Mouse (Mus musculus) hindbrain, embryonic 15.5 days (tissue): Measurements from ENCODE around the gene Wbp2. TPM values are rescaled to one million over a fixed set of nuclear protein-coding genes. Genes with fewer than 3 reads are reported as not detected.

Experiments used
- ATAC-seq: fragments of 200-750 bp; cut with Nextera tagmentation; 2 replicates; pipeline ENCODE4 v1.8.0; 2017; ENCODE audit warnings: low read depth, moderate number of reproducible peaks, moderate TSS enrichment; ENCODE audit not compliant: low FRiP score
- H3K27ac ChIP-seq: fragments of 300-500 bp; sonication (generic); replicated peaks from 2 replicates; pipeline ENCODE4 v1.5.1; 2015; ENCODE audit warnings: mild to moderate bottlenecking, inconsistent platforms
- H3K27me3 ChIP-seq: fragments of 300-500 bp; sonication (generic); 2 replicates; pipeline ENCODE4 v1.6.1; 2015; ENCODE audit warnings: control low read depth, inconsistent platforms
- H3K36me3 ChIP-seq: fragments of 300-500 bp; sonication (generic); 2 replicates; pipeline ENCODE4 v1.6.1; 2015; ENCODE audit warnings: control low read depth, inconsistent platforms
- H3K4me1 ChIP-seq: fragments of 300-500 bp; sonication (generic); replicated peaks from 2 replicates; pipeline ENCODE4 v1.6.1; 2015; ENCODE audit warnings: control low read depth, inconsistent platforms
- H3K4me2 ChIP-seq: fragments of 300-500 bp; sonication (generic); 2 replicates; pipeline ENCODE4 v1.6.1; 2015; ENCODE audit warnings: moderate library complexity, mild to moderate bottlenecking, inconsistent platforms
- H3K4me3 ChIP-seq: fragments of 300-500 bp; sonication (generic); 2 replicates; pipeline ENCODE4 v1.5.1; 2015; ENCODE audit warnings: mild to moderate bottlenecking, inconsistent platforms
- H3K9ac ChIP-seq: fragments of 300-500 bp; sonication (generic); 2 replicates; pipeline ENCODE4 v1.6.1; 2015; ENCODE audit warnings: inconsistent platforms
- H3K9me3 ChIP-seq: fragments of 300-500 bp; sonication (generic); 2 replicates; pipeline ENCODE4 v1.6.1; 2016; ENCODE audit warnings: control low read depth, inconsistent platforms
- WGBS: fragments of 180-500 bp; shearing (Covaris S2); methylation state at CpG from one replicate; pipeline ENCODE4 v1.1.7; 2015; 5-methylcytosine and 5-hydroxymethylcytosine counted together
- polyA plus RNA-seq: library from polyadenylated mRNA; unstranded; fragments of >200 nt; fragmentation: Nextera tagmentation; extraction: Ambion mirVana; gene quantifications from 2 replicates; pipeline ENCODE4 v1.2.1, GENCODE M21; 2015

The Wbp2 gene
- polyA plus RNA-seq, 1 experiment from 2014 or later, result 196 TPM

DNA sequence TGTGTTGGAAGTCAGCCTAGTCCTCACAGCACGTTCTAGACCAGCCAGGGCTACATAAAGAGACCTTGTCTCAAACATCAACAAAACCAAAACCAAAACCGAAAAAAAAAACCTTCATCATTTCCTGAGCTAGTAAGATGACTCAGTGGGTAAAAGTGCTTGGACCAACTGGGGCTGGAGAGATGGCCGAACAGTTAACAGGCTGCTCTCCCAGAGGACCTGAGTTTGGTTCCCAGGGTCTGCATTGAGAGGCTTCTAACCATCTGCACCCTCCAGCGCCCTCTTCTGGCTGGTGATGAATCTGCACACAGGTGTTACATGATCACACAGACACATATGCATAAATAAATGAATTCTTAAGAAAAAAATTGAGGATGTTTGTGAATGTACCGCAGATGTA is 15.3 kb downstream of the Wbp2 start:
- WGBS, result 70% methylated on average over 5 of the region's 5 CpGs
- H3K27me3 ChIP-seq, result no peaks in the 10 kb centered on the region
- H3K27ac ChIP-seq, result no peak overlapping the region
- H3K9me3 ChIP-seq, result no peaks in the 10 kb centered on the region
- no peak for ATAC-seq
- H3K36me3 ChIP-seq, result no peaks in the 10 kb centered on the region
- no peak overlapping the region for H3K4me3 ChIP-seq
- no peak overlapping the region for H3K9ac ChIP-seq
- H3K4me2 ChIP-seq, result no peak overlapping the region
- H3K4me1 ChIP-seq, result no peaks in the 10 kb centered on the region

DNA sequence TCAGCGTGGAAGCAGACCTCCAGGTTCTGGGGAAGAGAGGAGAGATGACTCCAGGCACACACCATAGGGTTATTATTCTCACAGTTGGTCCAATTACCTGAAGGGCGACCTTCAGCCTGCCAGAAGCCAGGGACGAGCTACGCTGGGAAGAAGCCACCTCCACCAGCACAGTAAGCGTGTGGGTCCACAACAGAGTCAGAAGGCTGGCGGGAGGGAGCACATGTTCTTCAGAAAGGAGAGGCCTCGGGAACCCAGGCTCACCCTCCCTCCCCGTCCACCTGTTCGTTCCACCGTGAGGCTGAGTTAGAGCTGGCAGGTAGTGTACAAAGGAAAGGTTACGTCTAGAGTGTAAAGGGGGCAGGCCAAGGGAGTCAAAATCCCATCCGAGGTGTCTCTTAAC is 21.4 kb downstream of the Wbp2 start:
- Histone ChIP-seq H3K9ac (no peak overlapping the region), H3K4me2 (no peak overlapping the region), H3K4me1 (0 out of 2 replicates have a peak, but pooled peaks cover 3% of the 10 kb centered on the region), H3K27me3 (no peaks in the 10 kb centered on the region), H3K9me3 (no peaks in the 10 kb centered on the region), H3K36me3 (peaks cover 4% of the 10 kb centered on the region; the same call in 1 of the 2 replicates), H3K4me3 (no peak overlapping the region), H3K27ac (no peak overlapping the region)
- WGBS, result 87% methylated on average over 12 of the region's 12 CpGs
- ATAC-seq, result no peak

DNA sequence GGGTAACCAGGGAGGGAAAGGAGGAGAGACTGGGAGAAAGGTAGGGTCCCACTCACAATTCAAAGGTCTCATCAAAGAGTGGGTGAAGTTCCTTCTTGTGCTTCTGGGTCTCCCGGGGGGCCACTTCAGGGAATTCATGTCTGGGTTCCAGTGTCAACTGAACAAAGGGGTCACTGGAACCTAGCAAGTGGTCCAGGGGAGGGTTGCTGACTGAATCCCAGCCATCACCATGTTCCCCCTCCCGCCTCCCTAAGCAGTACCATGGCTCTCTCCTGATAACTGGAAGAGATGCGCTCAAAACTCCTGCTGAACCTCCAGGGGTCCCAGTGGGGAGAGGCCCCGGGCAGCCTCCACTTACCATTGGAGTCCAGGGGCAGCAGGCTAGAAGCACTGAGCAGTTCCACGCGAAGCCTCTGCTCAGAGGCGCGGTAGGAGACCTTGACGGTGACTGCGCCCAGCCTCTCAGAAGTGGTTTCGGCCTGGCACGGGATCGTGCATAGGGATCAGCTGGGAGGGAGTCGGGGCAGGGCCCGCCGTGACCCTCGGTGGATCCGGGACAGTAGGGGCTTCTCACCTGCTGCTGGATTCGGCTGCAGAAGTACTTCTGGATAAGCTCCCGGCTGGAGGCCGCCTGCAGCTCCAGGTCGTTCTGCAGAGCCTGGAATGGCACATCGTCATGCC is 22.5 kb downstream of the Wbp2 start:
- no peak overlapping the region for H3K4me2 ChIP-seq
- no peaks in the 10 kb centered on the region for H3K9me3 ChIP-seq
- no peak overlapping the region for H3K9ac ChIP-seq
- 0 out of 2 replicates have a peak, but pooled peaks cover 3% of the 10 kb centered on the region for H3K4me1 ChIP-seq
- no peak for ATAC-seq
- no peak overlapping the region for H3K4me3 ChIP-seq
- H3K27ac ChIP-seq, result no peak overlapping the region
- H3K36me3 ChIP-seq, result peaks cover 11% of the 10 kb centered on the region; the same call in 1 of the 2 replicates
- 66% methylated on average over 23 of the region's 23 CpGs for whole genome bisulfite sequencing
- H3K27me3 ChIP-seq, result no peaks in the 10 kb centered on the region

DNA sequence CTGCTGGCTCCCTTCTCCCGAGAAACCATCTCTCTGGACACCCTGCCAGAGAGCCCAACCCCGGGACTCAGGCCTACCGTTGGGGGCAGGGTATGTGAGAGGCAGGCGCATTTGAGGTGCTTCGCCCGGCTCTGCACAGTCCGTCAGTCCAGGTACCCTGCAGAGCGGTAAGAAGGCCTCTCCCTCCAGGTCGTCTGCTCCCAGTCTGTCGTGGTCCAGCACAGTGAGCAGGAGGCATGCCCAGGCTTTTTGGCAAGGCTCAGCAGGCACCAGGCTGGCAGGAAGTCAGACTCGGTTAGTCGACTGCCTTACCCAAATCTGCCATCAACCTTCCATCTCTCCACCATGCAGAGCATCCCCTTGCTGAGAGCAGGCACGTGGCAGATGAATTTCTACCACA is 23.2 kb downstream of the Wbp2 start:
- H3K27me3 ChIP-seq, result no peaks in the 10 kb centered on the region
- no peak for ATAC-seq

DNA sequence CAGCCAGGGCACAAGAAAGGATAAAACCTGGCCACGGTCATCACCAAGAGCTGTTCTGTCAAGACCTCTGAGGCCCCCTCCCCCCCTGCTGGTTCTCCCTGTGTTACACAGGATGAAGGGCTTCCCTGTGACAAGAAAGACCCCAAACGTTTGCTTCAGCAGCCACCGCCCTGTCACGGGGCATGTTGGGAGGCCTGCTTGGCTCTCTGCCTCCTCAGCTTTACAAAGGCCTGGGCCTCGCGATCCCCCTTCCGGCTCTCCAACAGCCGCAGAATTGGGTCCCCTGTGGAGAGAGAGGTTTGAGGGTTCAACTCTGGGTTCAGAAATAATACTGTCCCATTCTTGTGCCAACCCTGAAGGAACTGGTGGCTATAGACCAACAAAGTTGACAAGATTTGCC is 24.3 kb downstream of the Wbp2 start:
- 45% methylated on average over 8 of the region's 8 CpGs for WGBS
- H3K36me3 ChIP-seq, result peaks cover 27% of the 10 kb centered on the region
- H3K27me3 ChIP-seq, result no peaks in the 10 kb centered on the region
- H3K4me2 ChIP-seq, result no peak overlapping the region
- no peak overlapping the region for H3K27ac ChIP-seq
- no peak overlapping the region for H3K9ac ChIP-seq
- H3K9me3 ChIP-seq, result no peaks in the 10 kb centered on the region
- H3K4me3 ChIP-seq, result no peak overlapping the region
- 0 out of 2 replicates have a peak, but pooled peaks cover 3% of the 10 kb centered on the region for H3K4me1 ChIP-seq
- ATAC-seq, result no peak

More for the DNA sequence above, 23.2 kb downstream of the Wbp2 start:
- H3K4me1 ChIP-seq, result 0 out of 2 replicates have a peak, but pooled peaks cover 3% of the 10 kb centered on the region
- H3K36me3 ChIP-seq, result peaks cover 16% of the 10 kb centered on the region; the same call in 1 of the 2 replicates
- H3K27ac ChIP-seq, result no peak overlapping the region; the same call in 1 of the 2 replicates
- WGBS, result 61% methylated on average over 13 of the region's 13 CpGs
- no peak overlapping the region for H3K4me3 ChIP-seq
- H3K9me3 ChIP-seq, result no peaks in the 10 kb centered on the region
- H3K9ac ChIP-seq, result no peak overlapping the region
- no peak overlapping the region for H3K4me2 ChIP-seq

DNA sequence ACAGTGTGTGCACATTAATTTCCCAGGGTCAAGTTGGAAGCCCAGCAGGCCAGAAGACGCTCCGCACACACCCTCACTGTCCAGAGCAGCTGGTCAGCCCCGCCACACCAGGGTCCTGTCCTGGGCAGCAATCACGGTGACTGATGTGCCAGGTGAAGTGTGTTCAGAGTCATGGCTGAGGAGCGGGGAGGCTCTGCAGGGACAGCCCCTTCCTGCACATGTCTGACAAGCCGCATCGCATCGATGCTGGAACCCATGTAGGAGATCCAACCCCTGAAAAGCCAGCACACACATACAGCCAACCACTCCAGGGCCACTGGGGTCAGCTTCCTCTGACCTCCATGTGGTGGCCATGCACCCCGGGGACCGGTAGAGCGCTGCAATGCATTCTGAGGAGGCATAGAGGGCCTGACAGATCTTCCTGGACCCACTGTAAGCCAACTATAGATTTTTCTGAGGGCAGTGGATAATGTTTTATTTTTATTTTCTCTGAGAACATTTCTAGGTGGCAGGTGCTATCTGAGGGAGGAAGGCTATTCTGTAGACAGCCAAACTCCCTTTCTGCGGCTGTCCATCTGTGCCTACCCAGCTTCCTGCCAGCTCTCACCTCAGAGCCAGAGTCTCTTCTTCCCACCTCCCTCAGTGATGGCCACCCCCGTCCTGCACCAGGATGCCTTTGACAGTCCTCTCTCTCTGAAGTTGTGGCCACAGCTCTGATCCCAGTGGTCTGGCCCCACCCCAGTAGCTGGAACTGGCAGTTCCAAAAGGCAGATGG is 25.0 kb downstream of the Wbp2 start:
- Histone ChIP-seq H3K9ac (no peak overlapping the region), H3K4me3 (no peak overlapping the region), H3K27me3 (no peaks in the 10 kb centered on the region), H3K36me3 (peaks cover 33% of the 10 kb centered on the region), H3K27ac (no peak overlapping the region), H3K4me2 (no peak overlapping the region), H3K9me3 (no peaks in the 10 kb centered on the region), H3K4me1 (0 out of 2 replicates have a peak, but pooled peaks cover 3% of the 10 kb centered on the region)
- 85% methylated on average over 13 of the region's 13 CpGs for WGBS
- no peak for ATAC-seq

DNA sequence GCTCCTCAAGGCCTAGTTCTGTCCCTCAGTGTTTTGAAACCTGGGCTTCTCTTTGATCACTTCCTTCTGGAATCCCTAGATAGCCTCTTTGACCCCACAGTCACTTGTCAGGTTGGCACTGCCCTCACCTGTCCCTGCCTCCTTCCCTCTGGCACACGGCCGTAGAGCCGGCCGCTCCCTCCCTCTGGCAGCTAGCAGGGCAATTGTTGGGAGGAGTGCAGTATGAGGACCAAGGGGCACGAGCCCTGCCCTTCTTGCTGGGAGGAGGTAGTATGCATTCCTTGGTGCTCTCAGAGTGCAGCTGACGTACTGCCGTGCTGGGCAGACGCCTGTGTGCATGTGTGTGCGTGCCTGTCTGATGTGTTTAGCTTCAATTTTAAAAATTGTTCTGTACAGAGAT is 26.2 kb downstream of the Wbp2 start:
- no peaks in the 10 kb centered on the region for H3K27me3 ChIP-seq
- no peak for ATAC-seq
- H3K36me3 ChIP-seq, result peaks cover 43% of the 10 kb centered on the region
- H3K4me1 ChIP-seq, result 0 out of 2 replicates have a peak, but pooled peaks cover 3% of the 10 kb centered on the region
- no peaks in the 10 kb centered on the region for H3K9me3 ChIP-seq
- 92% methylated on average over 9 of the region's 9 CpGs for WGBS
- no peak overlapping the region for H3K27ac ChIP-seq
- H3K4me3 ChIP-seq, result no peak overlapping the region
- H3K4me2 ChIP-seq, result no peak overlapping the region
- H3K9ac ChIP-seq, result no peak overlapping the region

DNA sequence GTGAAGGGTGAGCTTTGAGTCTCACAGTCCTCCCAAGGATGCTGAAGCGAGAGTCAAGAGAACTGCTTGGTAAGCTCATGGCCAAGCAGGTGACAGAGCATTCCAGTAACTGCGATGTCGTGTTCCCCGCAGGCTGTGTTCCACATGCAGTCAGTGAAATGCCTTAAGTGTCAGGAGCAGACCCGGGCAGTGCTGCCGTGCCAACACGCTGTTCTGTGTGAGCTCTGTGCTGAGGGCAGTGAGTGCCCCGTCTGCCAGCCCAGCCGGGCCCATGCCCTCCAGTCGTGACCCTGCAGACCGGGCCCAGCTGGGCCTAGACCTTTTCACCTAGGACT is 27.1 kb downstream of the Wbp2 start:
- WGBS, result 90% methylated on average over 11 of the region's 11 CpGs
- H3K4me3 ChIP-seq, result no peak overlapping the region
- ATAC-seq, result no peak
- H3K27ac ChIP-seq, result no peak overlapping the region
- H3K4me2 ChIP-seq, result no peak overlapping the region
- H3K4me1 ChIP-seq, result 0 out of 2 replicates have a peak, but pooled peaks cover 3% of the 10 kb centered on the region
- no peak overlapping the region for H3K9ac ChIP-seq
- H3K36me3 ChIP-seq, result peaks cover 52% of the 10 kb centered on the region
- H3K9me3 ChIP-seq, result no peaks in the 10 kb centered on the region
- no peaks in the 10 kb centered on the region for H3K27me3 ChIP-seq

DNA sequence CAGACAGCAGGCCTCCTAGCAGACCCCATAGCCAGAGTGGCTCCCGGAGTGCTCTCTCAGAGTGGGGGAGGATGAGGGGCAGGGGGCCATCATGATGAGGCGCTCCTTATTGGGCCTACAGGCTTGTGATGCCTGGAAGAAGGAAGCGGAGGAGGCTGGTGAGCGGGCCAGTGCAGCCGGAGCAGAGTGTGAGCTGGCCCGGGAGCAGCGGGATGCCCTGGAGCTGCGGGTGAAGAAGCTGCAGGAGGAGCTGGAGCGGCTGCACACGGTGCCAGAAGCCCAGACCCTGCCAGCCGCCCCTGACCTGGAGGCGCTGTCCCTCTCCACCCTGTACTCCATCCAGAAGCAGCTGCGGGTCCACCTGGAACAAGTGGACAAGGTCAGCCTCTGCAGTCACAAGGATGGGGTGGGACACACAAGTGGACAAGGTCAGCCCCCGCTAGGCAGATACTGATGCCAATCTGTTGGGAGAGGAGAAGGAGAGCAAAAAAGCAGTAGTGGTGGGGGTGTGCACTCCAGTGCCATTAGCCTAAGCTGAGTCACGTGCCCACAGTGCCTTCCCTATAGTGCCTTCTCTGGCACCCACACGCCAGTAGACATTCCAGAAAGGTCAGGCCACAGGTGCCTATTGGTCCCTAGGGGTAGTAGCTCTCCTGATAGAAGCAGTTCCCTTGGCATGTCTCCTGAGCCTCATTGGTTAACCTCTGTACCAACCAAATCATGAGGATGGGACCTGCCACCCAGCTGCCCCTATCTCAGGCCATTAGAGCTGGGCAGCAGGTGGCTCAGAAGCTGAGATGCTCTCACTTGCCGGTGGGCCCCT is 27.7 kb downstream of the Wbp2 start:
- no peak overlapping the region for H3K4me2 ChIP-seq
- H3K27ac ChIP-seq, result no peak overlapping the region
- H3K9ac ChIP-seq, result no peak overlapping the region
- H3K36me3 ChIP-seq, result peaks cover 57% of the 10 kb centered on the region
- no peak for ATAC-seq
- 87% methylated on average over 17 of the region's 17 CpGs for WGBS
- H3K4me1 ChIP-seq, result 0 out of 2 replicates have a peak, but pooled peaks cover 3% of the 10 kb centered on the region
- no peaks in the 10 kb centered on the region for H3K27me3 ChIP-seq
- H3K4me3 ChIP-seq, result no peak overlapping the region
- no peaks in the 10 kb centered on the region for H3K9me3 ChIP-seq

DNA sequence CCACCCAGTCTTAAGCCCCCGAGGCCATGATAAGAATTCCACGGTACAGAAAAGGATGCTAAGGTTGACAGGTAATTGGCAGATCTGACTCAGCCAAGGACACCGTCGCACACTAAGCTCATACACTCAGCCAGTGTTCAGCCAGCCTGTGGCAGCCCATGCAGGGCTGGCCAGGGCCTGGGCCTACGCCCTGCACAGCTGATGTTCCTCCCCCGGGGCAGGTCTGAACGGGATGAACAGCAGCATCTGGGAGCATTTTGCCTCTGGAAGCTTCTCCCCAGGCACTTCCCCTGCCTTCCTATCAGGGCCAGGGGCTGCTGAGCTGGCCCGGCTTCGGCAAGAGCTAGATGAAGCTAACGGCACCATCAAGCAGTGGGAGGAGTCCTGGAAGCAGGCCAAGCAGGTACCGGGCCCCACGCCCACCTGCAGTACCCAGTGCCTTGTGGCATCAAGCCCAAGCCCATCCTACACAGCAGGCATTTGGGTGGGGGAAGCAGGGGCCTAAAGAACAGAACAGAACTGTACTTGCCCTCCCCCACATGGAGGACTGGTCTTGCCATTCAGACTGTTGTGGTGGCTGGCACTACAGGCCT is 28.7 kb downstream of the Wbp2 start:
- no peak for ATAC-seq
- peaks cover 66% of the 10 kb centered on the region for H3K36me3 ChIP-seq
- no peak overlapping the region for H3K4me2 ChIP-seq
- H3K9me3 ChIP-seq, result no peaks in the 10 kb centered on the region
- no peak overlapping the region for H3K27ac ChIP-seq
- H3K27me3 ChIP-seq, result no peaks in the 10 kb centered on the region
- no peak overlapping the region for H3K4me3 ChIP-seq
- no peaks in the 10 kb centered on the region for H3K4me1 ChIP-seq
- WGBS, result 80% methylated on average over 12 of the region's 12 CpGs
- H3K9ac ChIP-seq, result no peak overlapping the region

DNA sequence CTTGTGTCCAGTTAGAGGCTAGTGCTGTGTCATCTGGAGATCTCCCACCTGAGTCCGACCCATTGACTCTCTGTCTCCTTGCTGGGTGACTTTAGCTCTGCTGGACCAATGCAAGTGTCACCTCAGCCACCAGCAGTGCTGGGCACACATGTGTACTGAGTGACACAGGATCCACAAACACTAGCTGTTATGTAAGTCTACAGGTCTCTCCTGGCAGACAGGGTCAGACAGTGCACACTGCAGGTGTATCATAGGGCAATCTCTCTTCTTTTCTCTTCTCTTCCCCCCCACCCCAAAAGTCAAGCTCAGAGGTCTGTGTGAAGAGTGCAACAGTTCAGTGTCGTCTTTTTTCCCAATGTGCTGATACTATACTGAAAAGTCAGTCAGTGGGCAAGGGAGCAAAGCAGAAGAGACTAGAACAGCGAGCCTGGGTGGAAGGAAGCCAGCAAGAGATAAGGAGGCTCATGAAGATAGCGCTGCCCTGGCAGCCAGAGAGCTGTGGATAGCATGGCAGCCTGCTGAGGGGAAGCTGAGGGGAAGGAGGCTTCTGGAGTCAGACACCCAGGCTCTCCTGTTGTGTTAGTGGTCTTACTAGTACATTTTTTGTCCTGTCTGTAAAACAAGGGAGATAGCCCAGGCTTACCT is 29.4 kb downstream of the Wbp2 start:
- Histone ChIP-seq H3K4me3 (no peak overlapping the region), H3K27me3 (no peaks in the 10 kb centered on the region), H3K36me3 (peaks cover 74% of the 10 kb centered on the region), H3K4me1 (no peaks in the 10 kb centered on the region), H3K9ac (no peak overlapping the region), H3K4me2 (no peak overlapping the region), H3K27ac (no peak overlapping the region), H3K9me3 (no peaks in the 10 kb centered on the region)
- 93% methylated on average over 4 of the region's 4 CpGs for WGBS
- ATAC-seq, result no peak
